Mouse (Mus musculus) ES-E14 (cell line): ENCODE measurements at regions not wholly inside any gene's neighbourhood (a gene's known extent, or its start where the extent isn't known, plus 50 kb on each side); places are given as distances from the start of the nearest gene placed in this dataset.

Experiments
- CHD2 ChIP-seq: IDR thresholded peaks from 2 replicates; pipeline ENCODE4 v1.6.1; 2014; ENCODE audit warnings: mild to moderate bottlenecking, low read depth, low read length, inconsistent platforms
- MAFK ChIP-seq: IDR thresholded peaks from 2 replicates; pipeline ENCODE4 v1.6.1; 2014; ENCODE audit warnings: mild to moderate bottlenecking, low read depth, low read length, inconsistent platforms; ENCODE audit not compliant: insufficient read depth
- ZC3H11A ChIP-seq: IDR thresholded peaks from 2 replicates; pipeline ENCODE4 v1.6.1; 2012; ENCODE audit warnings: low read depth, mild to moderate bottlenecking, inconsistent platforms, low read length, borderline replicate concordance

GRCm38 (mm10) chr6:117670792-117671525 is 170.0 kb upstream of the Zfp637 start:
- TF ChIP-seq MAFK (no peak), CHD2 (no peak), ZC3H11A (no peak)
